Mouse (Mus musculus) kidney, adult 9 months (tissue): ENCODE data around the gene Rraga.

ENCODE experiments used
- DNase-seq: peaks from one replicate; pipeline ENCODE4 v3.0.0; 2022

Gene Rraga

GRCm38 (mm10) chr4:86575283-86575983 lies at the start of gene Rraga:
TSS of gene Rraga (plus strand) at chr4:86575668.
- DNase-seq: peak; percentile 96

- peak; percentile 40 for DNase-seq
Observed at GRCm38 (mm10) chr4:86527162-86528136, 48.0 kb upstream of the Rraga start.

GRCm38 (mm10) chr4:86529161-86529560 lies 46.3 kb upstream of the Rraga start:
- no peak for DNase-seq

- DNase-seq: no peak
Observed at GRCm38 (mm10) chr4:86533406-86534090, 41.9 kb upstream of the Rraga start.

GRCm38 (mm10) chr4:86534091-86534481 lies 41.4 kb upstream of the Rraga start:
- no peak for DNase-seq

GRCm38 (mm10) chr4:86537972-86538371 lies 37.5 kb upstream of the Rraga start:
- peak; percentile 47 for DNase-seq

- no peak for DNase-seq
Observed at GRCm38 (mm10) chr4:86538936-86539335, 36.5 kb upstream of the Rraga start.

- DNase-seq: no peak
Observed at GRCm38 (mm10) chr4:86541573-86541972, 33.9 kb upstream of the Rraga start.

- no peak for DNase-seq
Observed at GRCm38 (mm10) chr4:86543999-86544398, 31.5 kb upstream of the Rraga start.

GRCm38 (mm10) chr4:86545615-86546014 lies 29.9 kb upstream of the Rraga start:
- DNase-seq: peak; percentile 19

- no peak for DNase-seq
Observed at GRCm38 (mm10) chr4:86548332-86548731, 27.1 kb upstream of the Rraga start.

- no peak for DNase-seq
Observed at GRCm38 (mm10) chr4:86555035-86555707, 20.3 kb upstream of the Rraga start.

- DNase-seq: no peak
Observed at GRCm38 (mm10) chr4:86557371-86557770, 18.1 kb upstream of the Rraga start.

GRCm38 (mm10) chr4:86558228-86558627 lies 17.2 kb upstream of the Rraga start, which contains the start of gene Saxo1:
TSS of gene Saxo1 (minus strand) at chr4:86558328.
- no peak for DNase-seq

GRCm38 (mm10) chr4:86559006-86559405 lies 16.5 kb upstream of the Rraga start:
- no peak for DNase-seq

GRCm38 (mm10) chr4:86561061-86561460 lies 14.4 kb upstream of the Rraga start:
- no peak for DNase-seq

- no peak for DNase-seq
Observed at GRCm38 (mm10) chr4:86574939-86575282, 557 bp upstream of the Rraga start.

- DNase-seq: no peak
Observed at GRCm38 (mm10) chr4:86576120-86576541, 663 bp downstream of the Rraga start.

- no peak for DNase-seq
Observed at GRCm38 (mm10) chr4:86576630-86577225, 1.3 kb downstream of the Rraga start.

GRCm38 (mm10) chr4:86580056-86580455 lies 4.6 kb downstream of the Rraga start:
- no peak for DNase-seq

GRCm38 (mm10) chr4:86580591-86580990 lies 5.1 kb downstream of the Rraga start:
- no peak for DNase-seq

GRCm38 (mm10) chr4:86588236-86588635 lies 12.8 kb downstream of the Rraga start:
- DNase-seq: no peak
